Comparison of ENCODE assay signal across 27 mouse cellular contexts in the genomic region with DNA sequence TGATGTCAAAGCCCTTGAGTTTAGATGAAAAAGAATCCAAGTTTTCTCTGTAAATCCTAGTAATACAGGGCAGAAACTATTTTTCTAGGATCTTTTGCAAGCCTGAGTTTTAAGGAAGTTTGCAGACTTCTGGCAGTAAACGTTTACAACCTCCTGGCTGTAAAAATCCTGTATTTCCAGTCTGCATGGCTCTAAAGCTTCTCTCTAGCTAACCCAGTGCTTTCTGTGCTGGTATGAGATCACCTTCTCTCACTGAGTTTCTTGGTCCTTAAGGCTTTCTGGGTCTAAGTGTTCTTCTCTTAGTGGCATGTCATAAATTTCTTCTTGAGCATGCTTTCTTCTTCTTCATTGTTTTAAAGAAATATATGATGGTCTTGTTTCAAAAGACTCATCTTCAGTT.
"Had no signal": no experiment of that assay in that cellular context is flagged by ENCODE, and none has a peak within 500 bp of the region (broad histone marks: within the 10 kb centered on the region; RNA-seq: fewer than 3 reads in every experiment).

No protein-coding gene starts in this region.

- H3K36me3 ChIP-seq: heart, embryonic 13.5 days; heart, embryonic 15.5 days; hindbrain, embryonic 13.5 days; hindbrain, embryonic 15.5 days; kidney, embryonic 15.5 days; limb, embryonic 13.5 days; liver, embryonic 13.5 days; liver, embryonic 15.5 days had no signal

- H3K9me3 ChIP-seq: heart, embryonic 13.5 days; heart, embryonic 15.5 days; hindbrain, embryonic 13.5 days; hindbrain, embryonic 15.5 days; kidney, embryonic 15.5 days; limb, embryonic 13.5 days; liver, embryonic 13.5 days; liver, embryonic 15.5 days had no signal

- H3K27me3 ChIP-seq: heart, embryonic 13.5 days; heart, embryonic 15.5 days; hindbrain, embryonic 13.5 days; hindbrain, embryonic 15.5 days; kidney, embryonic 15.5 days; limb, embryonic 13.5 days; liver, embryonic 13.5 days; liver, embryonic 15.5 days had no signal

- DNase-seq: gastrocnemius, postnatal 14 days; gastrocnemius, postnatal 36 days; heart, adult 11 months; heart, adult 2 months; heart, postnatal 14 days; heart, postnatal 36 days; kidney, adult 11 months; kidney, adult 2 months; kidney, adult 9 months; kidney, postnatal 25 days; kidney, postnatal 4 days; layer of hippocampus, adult 9-11 months; layer of hippocampus, postnatal 36 days; liver; liver, embryonic 13.5 days; liver, postnatal 0 days had no signal

- H3K4me2 ChIP-seq: heart, embryonic 11.5 days; heart, embryonic 13.5 days; heart, embryonic 15.5 days; hindbrain, embryonic 13.5 days; hindbrain, embryonic 15.5 days; kidney, embryonic 15.5 days; limb, embryonic 13.5 days; liver, embryonic 11.5 days; liver, embryonic 13.5 days; liver, embryonic 15.5 days had no signal

- H3K4me3 ChIP-seq: heart, adult 2 months; heart, embryonic 13.5 days; heart, embryonic 15.5 days; hindbrain, embryonic 13.5 days; hindbrain, embryonic 15.5 days; kidney, embryonic 15.5 days; limb, embryonic 13.5 days; liver, embryonic 13.5 days; liver, embryonic 15.5 days had no signal

- H3K9ac ChIP-seq: heart, embryonic 13.5 days; heart, embryonic 15.5 days; hindbrain, embryonic 13.5 days; hindbrain, embryonic 15.5 days; kidney, embryonic 15.5 days; limb, embryonic 13.5 days; liver, embryonic 13.5 days; liver, embryonic 15.5 days; liver, postnatal 0 days had no signal

- ATAC-seq: hindbrain, postnatal 0 days; liver, postnatal 0 days had no signal

- H3K4me1 ChIP-seq: heart, embryonic 13.5 days; heart, embryonic 15.5 days; hindbrain, embryonic 13.5 days; hindbrain, embryonic 15.5 days; kidney, embryonic 15.5 days; liver, embryonic 13.5 days; liver, embryonic 15.5 days had no signal

- H3K27ac ChIP-seq: heart, adult 2 months; heart, embryonic 13.5 days; heart, embryonic 15.5 days; hindbrain, embryonic 13.5 days; hindbrain, embryonic 15.5 days; hindbrain, postnatal 0 days; kidney, embryonic 15.5 days; kidney, postnatal 0 days; limb, embryonic 13.5 days; liver, embryonic 13.5 days; liver, embryonic 15.5 days had no signal
